Mouse (Mus musculus) forebrain, embryonic 15.5 days (tissue): ENCODE results near the gene Aldh1l1. TPM values are rescaled to one million over a fixed set of nuclear protein-coding genes. Genes with fewer than 3 reads are reported as not detected.

Experiments used
- ATAC-seq: fragments of 200-750 bp; cut with Nextera tagmentation; replicated peaks from 2 replicates; pipeline ENCODE4 v1.8.0; 2017; ENCODE audit warnings: mild to moderate bottlenecking, moderate TSS enrichment, moderate library complexity
- H3K27ac ChIP-seq: fragments of 300-500 bp; sonication (generic); replicated peaks from 2 replicates; pipeline ENCODE4 v1.5.1; 2015; ENCODE audit warnings: mild to moderate bottlenecking, inconsistent platforms
- H3K27me3 ChIP-seq: fragments of 300-500 bp; sonication (generic); 2 replicates; pipeline ENCODE4 v1.6.1; 2015; ENCODE audit warnings: inconsistent platforms
- H3K36me3 ChIP-seq: fragments of 300-500 bp; sonication (generic); 2 replicates; pipeline ENCODE4 v1.6.1; 2015; ENCODE audit warnings: mild to moderate bottlenecking, inconsistent platforms
- H3K4me1 ChIP-seq: fragments of 300-500 bp; sonication (generic); 2 replicates; pipeline ENCODE4 v1.6.1; 2015; ENCODE audit warnings: inconsistent platforms
- H3K4me2 ChIP-seq: fragments of 300-500 bp; sonication (generic); replicated peaks from 2 replicates; pipeline ENCODE4 v1.6.1; 2015; ENCODE audit warnings: mild to moderate bottlenecking, inconsistent platforms
- H3K4me3 ChIP-seq: fragments of 300-500 bp; sonication (generic); 2 replicates; pipeline ENCODE4 v1.5.1; 2015; ENCODE audit warnings: mild to moderate bottlenecking, inconsistent platforms
- H3K9ac ChIP-seq: fragments of 300-500 bp; sonication (generic); replicated peaks from 2 replicates; pipeline ENCODE4 v1.6.1; 2015; ENCODE audit warnings: mild to moderate bottlenecking, inconsistent platforms
- H3K9me3 ChIP-seq: fragments of 300-500 bp; sonication (generic); 2 replicates; pipeline ENCODE4 v1.6.1; 2016; ENCODE audit warnings: inconsistent platforms
- whole genome bisulfite sequencing: fragments of 180-500 bp; shearing (Covaris S2); methylation state at CpG from one replicate; pipeline ENCODE4 v1.1.7; 2015; ENCODE audit warnings: mixed read lengths; 5-methylcytosine and 5-hydroxymethylcytosine counted together
- polyA plus RNA-seq: library from polyadenylated mRNA; unstranded; fragments of >200 nt; fragmentation: Nextera tagmentation; extraction: Ambion mirVana; gene quantifications from 2 replicates; pipeline ENCODE4 v1.2.1, GENCODE M21; 2015

Gene Aldh1l1
- polyA plus RNA-seq, 1 experiment from 2014 or later, result 35.6 TPM

DNA sequence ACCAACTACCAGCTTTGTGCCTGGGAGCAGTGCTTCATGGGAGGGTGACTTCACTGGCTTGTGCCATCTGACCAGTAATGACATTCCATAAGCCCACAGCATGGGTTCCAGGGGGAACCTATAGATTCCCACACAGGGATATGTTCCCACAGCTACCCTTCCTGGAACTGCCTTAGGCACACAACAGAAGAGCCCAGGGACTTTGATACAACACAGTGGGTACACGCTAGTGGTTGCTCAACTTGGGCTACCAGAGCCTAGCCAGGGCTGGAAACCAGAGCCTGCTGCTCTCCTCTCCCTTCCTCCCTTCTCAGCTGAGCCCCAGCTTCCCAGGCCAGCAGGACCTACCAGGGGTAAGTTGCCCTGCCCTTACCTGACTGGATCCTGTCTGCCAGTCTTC is 54.3 kb downstream of the Aldh1l1 start:
- Histone ChIP-seq H3K9ac (no peak overlapping the region), H3K4me1 (peaks cover 3% of the 10 kb centered on the region; the same call in 1 of the 2 replicates), H3K36me3 (no peaks in the 10 kb centered on the region), H3K4me3 (no peak overlapping the region), H3K9me3 (no peaks in the 10 kb centered on the region), H3K27me3 (no peaks in the 10 kb centered on the region), H3K27ac (peak overlapping the region; percentile 65), H3K4me2 (no peak overlapping the region)
- WGBS, result 75% methylated on average over 1 of the region's 1 CpGs
- no peak for ATAC-seq

DNA sequence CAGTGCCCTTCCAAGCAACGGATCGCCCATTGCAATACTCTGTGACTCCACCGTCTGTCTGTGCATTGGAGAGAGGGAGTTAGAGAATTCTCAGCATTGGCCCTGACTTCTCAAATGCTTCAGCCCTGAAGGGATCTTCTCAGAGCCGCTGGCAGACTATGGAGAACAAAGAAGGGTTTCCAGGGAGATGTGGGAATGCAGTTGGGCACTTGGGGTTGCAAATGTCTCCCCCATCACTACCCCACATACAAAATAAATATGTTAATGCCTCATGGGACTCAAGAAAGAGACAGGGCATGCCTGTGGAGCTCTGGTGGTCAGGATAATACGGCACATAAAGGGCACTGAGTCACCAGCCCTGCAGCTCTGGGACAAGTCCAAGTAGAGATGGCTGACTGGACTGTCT is 55.1 kb downstream of the Aldh1l1 start:
- Histone ChIP-seq H3K27me3 (no peaks in the 10 kb centered on the region), H3K4me3 (no peak overlapping the region), H3K36me3 (no peaks in the 10 kb centered on the region), H3K4me1 (no peaks in the 10 kb centered on the region), H3K4me2 (no peak overlapping the region), H3K27ac (peak overlapping the region; percentile 67), H3K9ac (no peak overlapping the region), H3K9me3 (no peaks in the 10 kb centered on the region)
- WGBS, result 29% methylated on average over 5 of the region's 5 CpGs
- ATAC-seq, result peak; percentile 71

- Histone ChIP-seq H3K9me3 (no peaks in the 10 kb centered on the region), H3K4me3 (no peak overlapping the region), H3K4me1 (no peaks in the 10 kb centered on the region), H3K27me3 (0 out of 2 replicates have a peak, but pooled peaks cover 2% of the 10 kb centered on the region), H3K36me3 (no peaks in the 10 kb centered on the region), H3K4me2 (no peak overlapping the region), H3K27ac (no peak overlapping the region), H3K9ac (no peak overlapping the region)
- 73% methylated on average over 2 of the region's 2 CpGs for WGBS
- no peak for ATAC-seq
These were observed 58.2 kb downstream of the Aldh1l1 start for GRCm38 (mm10) chr6:90544433-90544832.

DNA sequence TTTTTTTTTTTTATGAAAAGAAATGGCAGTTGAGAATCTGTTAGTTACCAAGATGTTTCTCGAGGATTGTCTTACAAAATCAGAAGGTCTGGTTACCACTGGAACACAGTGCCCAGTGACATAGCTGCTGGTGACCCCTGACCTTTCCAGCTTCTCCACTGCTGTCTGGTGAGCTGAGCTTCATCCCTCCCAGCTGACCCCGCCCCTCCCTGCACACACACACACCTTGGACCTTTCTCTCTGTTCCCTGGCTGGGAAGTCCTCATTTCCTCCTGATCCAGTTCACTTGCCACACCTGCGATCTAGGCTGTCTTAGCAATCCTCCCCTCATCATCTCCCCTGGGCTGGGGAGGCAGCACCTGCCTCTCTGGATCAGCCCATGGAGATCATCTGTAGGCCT is 60.0 kb downstream of the Aldh1l1 start:
- WGBS, result 58% methylated on average over 3 of the region's 3 CpGs
- H3K4me3 ChIP-seq, result no peak overlapping the region
- H3K4me1 ChIP-seq, result no peaks in the 10 kb centered on the region
- no peak overlapping the region for H3K27ac ChIP-seq
- ATAC-seq, result no peak
- 0 out of 2 replicates have a peak, but pooled peaks cover 2% of the 10 kb centered on the region for H3K27me3 ChIP-seq
- H3K9ac ChIP-seq, result no peak overlapping the region
- no peak overlapping the region for H3K4me2 ChIP-seq
- no peaks in the 10 kb centered on the region for H3K36me3 ChIP-seq
- no peaks in the 10 kb centered on the region for H3K9me3 ChIP-seq

GRCm38 (mm10) chr6:90547041-90547440 is 60.8 kb downstream of the Aldh1l1 start:
- H3K4me1 ChIP-seq, result no peaks in the 10 kb centered on the region
- WGBS, result 84% methylated on average over 3 of the region's 3 CpGs
- no peak for ATAC-seq
- H3K27me3 ChIP-seq, result 0 out of 2 replicates have a peak, but pooled peaks cover 2% of the 10 kb centered on the region
- H3K27ac ChIP-seq, result no peak overlapping the region
- no peak overlapping the region for H3K4me2 ChIP-seq
- no peaks in the 10 kb centered on the region for H3K9me3 ChIP-seq
- H3K4me3 ChIP-seq, result no peak overlapping the region
- no peak overlapping the region for H3K9ac ChIP-seq
- H3K36me3 ChIP-seq, result no peaks in the 10 kb centered on the region

GRCm38 (mm10) chr6:90550161-90550912 is 64.1 kb downstream of the Aldh1l1 start:
- Histone ChIP-seq H3K9ac (0 out of 2 replicates have a peak overlapping the region, but pooled peaks have one; percentile 13), H3K27ac (no peak overlapping the region), H3K4me3 (peak overlapping the region; percentile 25), H3K36me3 (no peaks in the 10 kb centered on the region), H3K27me3 (0 out of 2 replicates have a peak, but pooled peaks cover 2% of the 10 kb centered on the region), H3K4me2 (peak overlapping the region; percentile 31), H3K9me3 (no peaks in the 10 kb centered on the region), H3K4me1 (no peaks in the 10 kb centered on the region)
- peak; percentile 91 for ATAC-seq
- WGBS, result 14% methylated on average over 25 of the region's 25 CpGs

DNA sequence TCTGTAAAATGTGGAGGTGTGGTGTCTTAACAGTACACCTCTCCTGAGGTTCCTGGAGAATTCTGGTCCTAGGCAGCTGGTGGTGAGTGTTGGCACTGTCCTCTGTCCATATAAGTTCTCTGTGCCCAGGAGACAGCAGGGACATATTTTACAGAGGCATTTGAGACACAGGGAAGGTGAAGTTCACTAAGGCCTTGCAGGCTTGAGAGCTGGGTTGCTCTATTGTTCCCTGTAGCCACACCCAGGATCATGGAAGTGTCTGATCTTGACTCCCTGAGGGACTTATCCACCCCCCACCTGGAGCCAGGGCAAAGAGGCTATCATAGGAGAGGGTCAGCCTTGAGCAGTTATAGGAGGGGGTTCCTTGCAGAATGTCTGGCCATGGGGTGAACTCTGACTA is 65.0 kb downstream of the Aldh1l1 start:
- Histone ChIP-seq H3K4me3 (peak overlapping the region; percentile 25), H3K4me2 (peak overlapping the region; percentile 5; the same call in 1 of the 2 replicates), H3K27me3 (0 out of 2 replicates have a peak, but pooled peaks cover 2% of the 10 kb centered on the region), H3K9me3 (no peaks in the 10 kb centered on the region), H3K36me3 (no peaks in the 10 kb centered on the region), H3K27ac (no peak overlapping the region), H3K4me1 (no peaks in the 10 kb centered on the region), H3K9ac (0 out of 2 replicates have a peak overlapping the region, but pooled peaks have one; percentile 13)
- ATAC-seq, result no peak

GRCm38 (mm10) chr6:90553197-90553596 is 67.0 kb downstream of the Aldh1l1 start:
- Histone ChIP-seq H3K4me2 (no peak overlapping the region), H3K9ac (no peak overlapping the region), H3K27ac (no peak overlapping the region), H3K4me1 (no peaks in the 10 kb centered on the region), H3K36me3 (no peaks in the 10 kb centered on the region), H3K27me3 (0 out of 2 replicates have a peak, but pooled peaks cover 2% of the 10 kb centered on the region), H3K9me3 (no peaks in the 10 kb centered on the region), H3K4me3 (no peak overlapping the region)
- ATAC-seq, result no peak

DNA sequence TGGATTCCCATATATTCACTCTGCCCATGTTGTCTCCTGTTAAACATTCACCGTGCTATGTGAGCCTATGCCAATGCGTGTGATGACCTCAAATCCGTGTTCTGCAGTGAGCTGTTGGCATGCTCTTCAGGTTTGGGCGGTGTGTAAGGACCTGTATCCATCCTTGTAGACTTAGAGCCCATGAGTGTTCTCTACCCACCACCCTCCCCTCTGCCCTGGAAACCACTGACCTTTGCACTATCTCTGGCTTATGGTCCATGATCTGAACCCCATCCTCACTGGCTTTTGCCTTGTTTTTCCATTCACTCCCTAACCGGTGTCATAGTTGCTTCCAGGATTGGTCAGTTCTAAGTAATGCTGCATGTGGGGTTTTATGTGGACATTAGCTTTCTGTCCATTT is 67.5 kb downstream of the Aldh1l1 start:
- H3K36me3 ChIP-seq, result no peaks in the 10 kb centered on the region
- ATAC-seq, result no peak
- H3K27ac ChIP-seq, result no peak overlapping the region
- 0 out of 2 replicates have a peak, but pooled peaks cover 2% of the 10 kb centered on the region for H3K27me3 ChIP-seq
- no peaks in the 10 kb centered on the region for H3K9me3 ChIP-seq
- WGBS, result 93% methylated on average over 5 of the region's 5 CpGs
- no peak overlapping the region for H3K4me2 ChIP-seq
- H3K9ac ChIP-seq, result no peak overlapping the region
- no peaks in the 10 kb centered on the region for H3K4me1 ChIP-seq
- H3K4me3 ChIP-seq, result no peak overlapping the region

DNA sequence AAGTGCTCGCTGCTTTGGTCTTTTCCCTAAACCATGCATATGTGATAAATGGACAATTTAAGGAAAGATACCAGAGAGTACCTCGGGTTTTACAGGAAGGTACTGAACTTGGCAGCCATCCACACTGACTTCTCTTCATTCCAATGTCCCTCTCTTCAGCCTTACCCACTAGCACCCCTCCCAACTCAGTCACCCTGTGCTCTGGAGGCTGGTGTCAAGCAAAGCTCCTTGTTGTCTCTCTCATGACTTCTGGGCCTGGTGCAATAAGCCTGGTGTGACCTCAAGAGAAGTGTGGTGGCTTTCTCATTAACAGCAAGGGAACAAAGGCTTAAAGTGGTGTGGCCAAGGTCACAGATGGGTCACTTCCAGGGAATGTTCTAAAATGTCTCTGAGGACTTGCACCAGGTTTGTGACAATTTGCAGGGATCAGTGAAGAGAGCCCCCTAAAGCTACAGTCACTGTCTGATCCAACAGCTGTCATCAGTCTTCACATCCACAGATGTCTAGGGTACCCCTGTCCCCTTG is 70.4 kb downstream of the Aldh1l1 start:
- H3K9me3 ChIP-seq, result no peaks in the 10 kb centered on the region
- 72% methylated on average over 2 of the region's 2 CpGs for WGBS
- H3K27me3 ChIP-seq, result no peaks in the 10 kb centered on the region
- H3K27ac ChIP-seq, result no peak overlapping the region
- H3K36me3 ChIP-seq, result no peaks in the 10 kb centered on the region
- H3K9ac ChIP-seq, result no peak overlapping the region
- peaks cover 7% of the 10 kb centered on the region for H3K4me1 ChIP-seq
- no peak overlapping the region for H3K4me2 ChIP-seq
- no peak overlapping the region for H3K4me3 ChIP-seq
- no peak for ATAC-seq

GRCm38 (mm10) chr6:90557077-90557476 is 70.8 kb downstream of the Aldh1l1 start:
- WGBS, result 95% methylated on average over 7 of the region's 7 CpGs
- H3K27ac ChIP-seq, result no peak overlapping the region
- peaks cover 7% of the 10 kb centered on the region for H3K4me1 ChIP-seq
- ATAC-seq, result no peak
- H3K9ac ChIP-seq, result no peak overlapping the region
- H3K27me3 ChIP-seq, result no peaks in the 10 kb centered on the region
- no peaks in the 10 kb centered on the region for H3K36me3 ChIP-seq
- no peak overlapping the region for H3K4me2 ChIP-seq
- H3K9me3 ChIP-seq, result no peaks in the 10 kb centered on the region
- H3K4me3 ChIP-seq, result no peak overlapping the region

GRCm38 (mm10) chr6:90557829-90558693 is 71.8 kb downstream of the Aldh1l1 start:
- Histone ChIP-seq H3K27me3 (no peaks in the 10 kb centered on the region), H3K27ac (no peak overlapping the region), H3K4me3 (no peak overlapping the region), H3K9ac (no peak overlapping the region), H3K4me1 (peaks cover 7% of the 10 kb centered on the region), H3K36me3 (no peaks in the 10 kb centered on the region), H3K9me3 (no peaks in the 10 kb centered on the region), H3K4me2 (no peak overlapping the region)
- WGBS, result 66% methylated on average over 6 of the region's 6 CpGs
- no peak for ATAC-seq
